Mouse (Mus musculus): Measurements from ENCODE around the gene Rab11fip4.

Gene Rab11fip4

GRCm38 (mm10) chr11:79656491-79656890 lies 65.5 kb downstream of the Rab11fip4 start:
- no peak for DNase-seq

- no peak for DNase-seq
Observed at GRCm38 (mm10) chr11:79657053-79657452, 66.0 kb downstream of the Rab11fip4 start.

- DNase-seq, result no peak
Observed at GRCm38 (mm10) chr11:79658205-79658825, 67.3 kb downstream of the Rab11fip4 start.

GRCm38 (mm10) chr11:79660361-79661205 lies 69.6 kb downstream of the Rab11fip4 start:
- peak; percentile 85 for DNase-seq

GRCm38 (mm10) chr11:79661877-79662545 lies 71.0 kb downstream of the Rab11fip4 start:
- no peak for DNase-seq

- no peak for DNase-seq
Observed at GRCm38 (mm10) chr11:79663158-79663557, 72.1 kb downstream of the Rab11fip4 start.

GRCm38 (mm10) chr11:79663570-79663969 lies 72.6 kb downstream of the Rab11fip4 start:
- DNase-seq, result no peak

GRCm38 (mm10) chr11:79666544-79666943 lies 75.5 kb downstream of the Rab11fip4 start:
- DNase-seq, result peak; percentile 83

GRCm38 (mm10) chr11:79669210-79669609 lies 78.2 kb downstream of the Rab11fip4 start:
- no peak for DNase-seq

GRCm38 (mm10) chr11:79669947-79670346 lies 78.9 kb downstream of the Rab11fip4 start:
- DNase-seq, result no peak

GRCm38 (mm10) chr11:79670411-79670945 lies 79.5 kb downstream of the Rab11fip4 start:
- no peak for DNase-seq

GRCm38 (mm10) chr11:79671668-79672281 lies 80.8 kb downstream of the Rab11fip4 start:
- peak; percentile 62 for DNase-seq

GRCm38 (mm10) chr11:79673072-79673471 lies 82.1 kb downstream of the Rab11fip4 start:
- DNase-seq, result no peak

- DNase-seq, result no peak
Observed at GRCm38 (mm10) chr11:79673717-79674116, 82.7 kb downstream of the Rab11fip4 start.

- DNase-seq, result no peak
Observed at GRCm38 (mm10) chr11:79674231-79674630, 83.2 kb downstream of the Rab11fip4 start.

GRCm38 (mm10) chr11:79674632-79675031 lies 83.6 kb downstream of the Rab11fip4 start:
- DNase-seq, result peak; percentile 75

GRCm38 (mm10) chr11:79675285-79675684 lies 84.3 kb downstream of the Rab11fip4 start:
- no peak for DNase-seq

- no peak for DNase-seq
Observed at GRCm38 (mm10) chr11:79675994-79676393, 85.0 kb downstream of the Rab11fip4 start.

- no peak for DNase-seq
Observed at GRCm38 (mm10) chr11:79676483-79676967, 85.5 kb downstream of the Rab11fip4 start.

- DNase-seq, result no peak
Observed at GRCm38 (mm10) chr11:79677402-79677801, 86.4 kb downstream of the Rab11fip4 start.

GRCm38 (mm10) chr11:79678363-79679153 lies 87.5 kb downstream of the Rab11fip4 start:
- no peak for DNase-seq

GRCm38 (mm10) chr11:79679929-79680328 lies 88.9 kb downstream of the Rab11fip4 start:
- DNase-seq, result no peak

Data from cerebellum, adult 9-10 months (tissue).